Mouse (Mus musculus) layer of hippocampus, adult 18-20 months (tissue): ENCODE measurements around the gene Sfxn5. TPM values are rescaled to one million over a fixed set of nuclear protein-coding genes. Genes with fewer than 3 reads are reported as not detected.

ENCODE experiments used
- DNase-seq, 2 experiments: peaks; one replicate each; pipeline ENCODE4 v3.0.0; 2022; ENCODE audit warnings: low spot score in 2 of 2
- total RNA-seq, 2 experiments: library from RNA; stranded (reverse); gene quantifications; 2 replicates each; pipeline ENCODE4 v1.2.3; 2021

The Sfxn5 gene
- total RNA-seq, 2 experiments from 2014 or later = 177 TPM

- DNase-seq = no peak
Observed at GRCm38 (mm10) chr6:85335352-85335751, 2.1 kb upstream of the Sfxn5 start.

DNA sequence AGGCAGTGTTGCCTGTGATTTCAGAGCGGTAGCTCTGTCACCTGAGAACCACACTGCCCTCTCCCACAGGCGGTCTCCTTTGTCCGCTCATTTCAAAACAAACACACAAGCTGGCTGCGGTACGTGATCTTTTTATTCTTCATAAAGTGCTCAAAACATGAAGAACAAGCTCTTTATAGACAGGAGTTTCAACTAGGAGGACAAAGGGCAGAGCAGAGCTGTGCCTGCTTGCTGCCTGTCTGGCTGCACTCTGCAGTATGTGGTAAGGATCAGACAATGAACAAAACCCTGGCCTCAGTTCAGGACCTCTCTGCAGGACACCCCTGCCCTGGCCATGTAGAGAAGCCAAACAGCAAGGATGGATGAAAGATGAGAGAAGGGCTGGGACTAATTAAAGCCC, 1.6 kb upstream of the Sfxn5 start:
- DNase-seq = no peak

DNA sequence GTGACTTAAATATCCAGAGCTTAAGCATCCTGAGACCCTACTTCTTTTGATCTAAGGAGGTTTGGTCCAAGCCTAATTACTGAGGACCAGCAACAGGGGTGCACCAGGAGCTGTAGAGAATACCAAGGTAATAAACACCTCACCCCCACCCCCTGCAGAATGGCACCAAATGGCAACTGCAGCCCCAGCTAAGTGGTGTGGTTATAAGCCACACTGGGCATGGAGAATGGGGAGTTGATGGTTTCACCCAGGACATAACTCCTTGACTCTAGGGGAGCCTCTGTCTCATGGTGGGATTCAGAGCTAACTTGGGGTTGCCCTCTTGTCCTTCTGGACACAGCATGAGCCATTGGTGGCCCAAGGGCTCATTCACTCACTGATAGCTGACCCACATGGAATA, 1.0 kb upstream of the Sfxn5 start:
- no peak for DNase-seq

- DNase-seq = peak in 1 of 2 experiments; percentile 40
Observed at GRCm38 (mm10) chr6:85333732-85334131, 510 bp upstream of the Sfxn5 start.

GRCm38 (mm10) chr6:85332351-85332999, 747 bp downstream of the Sfxn5 start:
- DNase-seq = peak in 1 of 2 experiments; percentile 35

DNA sequence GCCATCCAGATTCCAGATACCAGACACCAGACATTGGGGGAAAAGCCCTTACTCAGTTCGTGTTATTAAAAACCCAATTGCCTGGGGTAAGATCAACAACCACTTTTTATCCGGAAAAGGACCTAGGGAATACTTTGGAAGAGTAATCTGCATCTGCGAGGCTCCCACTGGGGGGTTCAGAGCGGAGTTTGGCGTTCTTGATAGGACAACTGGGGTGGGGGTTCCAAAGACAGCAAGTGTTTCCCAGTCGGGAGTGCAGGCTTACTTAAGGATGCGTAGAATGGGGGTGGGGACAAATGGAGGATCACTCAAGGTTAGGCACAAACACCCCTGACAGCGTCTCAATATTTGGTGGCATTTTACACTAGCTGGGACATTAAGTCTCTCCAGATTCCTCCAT, 1.5 kb downstream of the Sfxn5 start:
- DNase-seq = no peak

DNA sequence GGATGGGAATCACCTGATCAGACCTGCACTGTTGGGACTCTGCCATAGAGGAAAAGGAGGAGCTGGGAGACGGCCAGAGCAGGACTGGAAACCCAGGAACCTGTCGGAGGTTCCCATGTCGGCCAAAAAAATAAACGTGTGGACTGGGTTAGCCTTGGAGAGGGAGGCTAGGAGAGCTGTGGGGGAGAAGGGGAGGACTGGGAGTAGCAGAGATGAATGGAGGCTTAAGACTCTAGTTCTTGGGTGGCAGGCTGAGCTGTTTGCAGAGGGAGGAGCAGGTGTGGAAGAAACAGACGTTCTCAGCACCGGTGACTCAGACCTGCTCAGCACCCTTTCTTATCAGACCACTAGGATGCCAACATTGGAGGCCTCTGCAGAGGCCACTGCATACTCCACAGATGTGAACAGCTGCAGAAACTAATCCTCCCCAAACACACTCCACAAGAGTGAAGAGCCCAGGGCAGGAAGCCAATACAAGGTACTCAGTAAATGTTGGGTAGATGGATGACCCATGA, 1.9 kb downstream of the Sfxn5 start:
- no peak for DNase-seq

DNA sequence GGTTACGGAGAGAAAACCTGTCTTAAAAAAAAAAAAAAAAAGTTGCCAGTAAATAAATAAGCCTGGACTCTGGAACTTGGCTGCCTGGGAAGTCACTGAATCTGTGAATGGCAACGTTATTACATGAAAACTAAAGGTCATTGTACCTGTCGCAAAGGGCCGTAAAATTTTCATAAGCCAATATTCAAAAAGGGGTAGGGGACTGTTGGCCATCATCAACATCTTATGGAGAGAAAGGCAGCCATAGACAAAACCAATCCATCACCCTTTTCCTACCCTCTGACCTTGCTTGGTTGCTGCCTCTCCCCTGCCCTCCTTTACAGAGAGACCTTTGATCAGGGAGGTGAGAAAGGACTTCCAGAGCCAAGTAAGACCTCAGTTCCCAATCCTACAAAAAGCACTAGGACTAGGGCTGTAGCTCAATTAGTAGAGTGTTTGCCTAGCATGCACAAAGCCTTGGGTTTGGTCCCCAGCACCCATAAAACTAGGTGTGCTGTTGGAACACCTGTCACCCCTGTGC, 3.5 kb downstream of the Sfxn5 start:
- no peak for DNase-seq

GRCm38 (mm10) chr6:85326564-85326963, 6.7 kb downstream of the Sfxn5 start:
- no peak for DNase-seq

DNA sequence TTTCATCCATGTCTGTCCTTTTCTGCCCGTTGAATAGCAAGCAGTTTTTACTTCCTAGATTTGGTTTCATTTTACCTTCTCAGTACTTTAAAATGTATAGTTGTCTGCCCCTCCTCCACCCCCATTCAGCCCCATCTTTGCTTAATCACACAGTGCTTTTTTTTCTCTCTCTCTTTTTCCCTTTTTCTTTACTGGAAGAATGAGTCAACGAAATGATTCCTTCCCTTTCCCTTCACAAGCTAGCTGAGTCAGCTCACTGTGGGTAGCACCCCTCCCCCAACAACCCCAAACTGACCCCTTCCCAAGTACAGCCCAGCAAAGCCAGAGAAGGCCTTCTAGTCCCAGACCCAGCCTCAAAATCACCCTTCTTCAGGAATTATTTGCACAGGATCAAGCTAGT, 8.1 kb downstream of the Sfxn5 start:
- no peak for DNase-seq

DNA sequence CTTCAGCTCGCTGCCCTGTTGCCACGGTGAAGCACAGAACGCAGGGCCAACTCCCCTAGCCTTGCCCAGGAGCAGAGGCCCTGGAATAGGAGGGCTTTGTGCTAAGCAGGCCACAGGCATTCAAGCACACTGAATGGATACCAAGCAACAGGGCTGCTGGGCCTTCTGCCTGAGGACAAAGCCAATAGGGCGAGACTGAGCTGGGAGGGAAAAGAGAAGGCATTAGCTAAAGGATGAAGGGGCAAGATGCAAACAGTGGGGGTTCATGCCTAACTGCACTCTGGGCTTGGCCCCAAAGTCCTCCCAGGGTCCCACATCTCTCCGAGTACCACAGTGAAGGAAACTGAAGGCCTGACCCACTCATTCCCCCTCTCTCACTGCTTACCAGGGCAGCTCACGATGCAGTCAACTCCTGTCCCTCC, 12.8 kb downstream of the Sfxn5 start:
- DNase-seq = peak in 1 of 2 experiments; percentile 60

- no peak for DNase-seq
Observed at GRCm38 (mm10) chr6:85316211-85316610, 17.0 kb downstream of the Sfxn5 start.

DNA sequence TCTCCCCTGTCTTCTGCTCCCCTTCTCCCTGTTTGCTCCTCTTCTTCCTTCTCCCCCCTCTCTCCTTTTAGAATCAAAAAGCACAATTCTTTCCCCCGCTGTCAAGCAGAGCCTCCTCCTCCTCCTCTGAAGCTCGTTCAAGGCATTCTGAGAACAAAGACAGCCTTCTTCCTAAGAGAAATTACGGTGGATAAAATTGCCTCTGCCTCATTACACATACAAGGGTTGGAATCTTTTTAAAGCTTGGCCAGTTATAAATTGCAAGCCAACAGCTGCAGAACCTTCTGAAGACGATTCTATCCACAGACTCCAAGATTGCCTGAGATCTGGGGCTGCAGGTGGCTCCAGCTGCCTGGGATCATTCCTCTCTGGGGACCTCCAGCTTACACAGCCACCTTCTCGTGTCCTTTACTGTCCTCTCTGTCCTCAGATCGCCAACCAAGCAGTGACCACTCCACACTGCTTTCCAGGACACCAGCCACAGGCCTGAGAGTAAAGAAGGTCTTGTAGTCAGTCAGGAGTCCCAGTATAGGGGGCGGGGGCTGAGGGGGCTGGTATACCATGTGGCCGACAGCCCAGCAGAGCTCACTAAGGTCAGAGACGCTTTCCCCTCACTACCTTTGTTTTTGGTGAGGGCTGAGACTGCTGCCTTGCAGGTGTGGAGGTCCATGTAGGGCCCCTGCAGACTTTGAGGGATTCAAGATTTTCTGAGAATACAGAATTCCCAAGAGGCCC, 19.0 kb downstream of the Sfxn5 start:
- DNase-seq = no peak

- DNase-seq = no peak
Observed at GRCm38 (mm10) chr6:85307894-85308293, 25.3 kb downstream of the Sfxn5 start.

- DNase-seq = no peak
Observed at GRCm38 (mm10) chr6:85306375-85306774, 26.8 kb downstream of the Sfxn5 start.

GRCm38 (mm10) chr6:85305826-85306225, 27.4 kb downstream of the Sfxn5 start:
- no peak for DNase-seq

- no peak for DNase-seq
Observed at GRCm38 (mm10) chr6:85304966-85305365, 28.3 kb downstream of the Sfxn5 start.

GRCm38 (mm10) chr6:85302326-85303055, 30.7 kb downstream of the Sfxn5 start:
- DNase-seq = peak; percentile 52 to 74

GRCm38 (mm10) chr6:85295384-85296167, 37.6 kb downstream of the Sfxn5 start:
- DNase-seq = no peak

DNA sequence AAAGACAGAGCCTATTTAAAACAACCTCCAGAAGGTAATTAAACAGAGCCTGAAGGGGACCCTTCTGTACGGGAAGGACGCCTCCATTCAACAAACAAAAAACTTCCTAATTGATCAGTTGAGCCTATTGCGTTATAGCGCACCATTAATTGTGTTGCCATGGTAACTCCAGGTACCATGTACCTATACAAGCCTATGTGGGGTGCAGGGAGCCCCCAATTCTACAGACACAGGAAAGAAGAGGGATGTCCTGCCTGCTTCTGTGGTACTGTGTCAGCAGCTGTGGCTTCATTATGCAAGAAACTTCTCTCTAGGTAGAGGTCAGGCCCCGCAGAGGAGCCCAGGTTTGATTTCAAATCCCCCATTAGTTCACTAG, 39.2 kb downstream of the Sfxn5 start:
- DNase-seq = no peak
